Mouse (Mus musculus) splenic B cell, adult 2 months (primary cell): ENCODE measurements around the gene AA792892.
"Not testable (repeated sequence)": the region's sequence is repeated elsewhere in the genome, so short reads cannot be mapped to it uniquely, and the experiment has no call there.

Experiments
- DNase-seq: peaks from one replicate; pipeline ENCODE4 v3.0.0-alpha.2; 2011; ENCODE audit warnings: low read depth, low spot score
- H3K27me3 ChIP-seq: 2 replicates; pipeline ENCODE4 v1.6.1; 2012; ENCODE audit warnings: mild to moderate bottlenecking, low read length, moderate library complexity, mixed read lengths; ENCODE audit not compliant: control insufficient read depth, poor library complexity, insufficient read depth, severe bottlenecking
- H3K36me3 ChIP-seq: 2 replicates; pipeline ENCODE4 v1.6.1; 2012; ENCODE audit warnings: mild to moderate bottlenecking, low read length, moderate library complexity, mixed read lengths; ENCODE audit not compliant: control insufficient read depth, poor library complexity, insufficient read depth, severe bottlenecking

The AA792892 gene

DNA sequence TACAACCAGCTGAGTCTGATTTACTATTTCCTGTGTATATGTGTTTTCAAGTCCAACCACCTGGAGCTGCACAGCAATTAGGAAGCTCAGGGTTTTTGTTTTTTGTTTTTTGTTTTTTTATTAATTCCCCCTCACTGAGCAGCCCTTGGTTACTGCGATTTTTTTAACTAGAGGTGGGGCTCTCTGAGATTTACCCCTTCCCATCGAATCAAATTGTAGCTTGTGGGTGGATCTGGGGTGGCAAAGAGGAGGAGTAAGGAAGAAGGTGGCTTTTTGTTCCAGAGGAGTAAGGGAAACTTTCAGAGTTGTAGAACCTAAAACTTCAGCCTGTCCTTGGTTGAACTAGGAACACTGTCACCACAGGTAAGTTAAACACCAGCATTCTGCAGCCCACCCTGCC is at the start of gene AA792892:
Gene AA792892 (plus strand): TSS at position 301 of the 400 bp plus-strand sequence.
- not testable (repeated sequence) for H3K36me3 ChIP-seq, DNase-seq, H3K27me3 ChIP-seq

DNA sequence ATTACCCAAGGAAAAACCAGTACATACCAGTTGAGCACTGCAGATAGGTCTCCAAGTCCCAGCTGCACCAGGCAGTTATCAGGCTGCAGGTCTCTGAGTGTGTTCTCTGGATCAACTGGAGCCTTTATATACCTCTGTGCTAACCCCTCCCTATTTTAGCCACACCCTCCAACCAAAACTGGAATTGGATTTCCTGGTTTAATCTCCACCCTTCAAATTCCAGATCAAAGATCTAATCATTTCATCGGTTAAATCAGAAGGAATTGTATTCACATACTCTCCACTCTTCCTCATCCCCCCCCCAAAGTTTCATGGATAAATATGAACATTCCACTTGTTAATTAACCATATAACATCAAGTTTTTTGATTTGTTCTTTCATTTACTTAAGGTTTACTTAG is 32.9 kb upstream of the AA792892 start, which contains the start of gene A430089I19Rik:
Gene A430089I19Rik (minus strand): TSS at position 101 of the 400 bp plus-strand sequence.
- H3K27me3 ChIP-seq, DNase-seq: not testable (repeated sequence)

DNA sequence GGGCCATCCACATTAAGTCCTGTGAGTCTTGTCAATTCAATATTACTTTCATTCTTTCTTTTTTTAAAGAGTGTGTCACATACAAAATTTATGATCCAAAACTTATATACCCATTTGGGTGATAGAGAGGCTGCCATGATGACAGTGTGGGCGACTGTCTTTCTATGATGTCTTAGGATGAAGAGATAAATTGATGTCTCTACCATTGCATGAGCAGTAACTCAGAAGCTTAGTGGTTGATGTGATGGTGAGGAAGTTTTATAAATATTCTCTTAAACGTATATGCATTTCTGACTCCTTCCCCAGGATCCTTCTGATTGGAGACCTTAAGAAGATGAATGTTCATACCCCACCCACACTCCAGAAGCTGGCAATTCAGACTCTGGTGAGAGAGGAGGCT is 25.4 kb upstream of the AA792892 start, which contains the start of gene Gm6502:
Gene Gm6502 (plus strand): TSS at position 301 of the 400 bp plus-strand sequence.
- DNase-seq, H3K36me3 ChIP-seq, H3K27me3 ChIP-seq: not testable (repeated sequence)

More for the DNA sequence above, 32.9 kb upstream of the AA792892 start, which contains the start of gene A430089I19Rik:
- H3K36me3 ChIP-seq, result not testable (repeated sequence)
